Mouse (Mus musculus) limb, embryonic 10.5 days (tissue): ENCODE data around the gene Catsper1. TPM values are rescaled to one million over a fixed set of nuclear protein-coding genes. Genes with fewer than 3 reads are reported as not detected.
A peak's percentile ranks its signal among the peaks of the same experiment; 100 is the strongest.

Source experiments
- DNase-seq: peaks from one replicate; pipeline ENCODE4 v3.0.0-alpha.2; 2017; ENCODE audit warnings: low spot score
- H3K27ac ChIP-seq: fragments of 300-500 bp; sonication (generic); 2 replicates; pipeline ENCODE4 v1.5.1; 2016; ENCODE audit warnings: mild to moderate bottlenecking
- H3K27me3 ChIP-seq: fragments of 300-500 bp; sonication (generic); 2 replicates; pipeline ENCODE4 v1.6.1; 2016; ENCODE audit warnings: low read depth, mild to moderate bottlenecking; ENCODE audit not compliant: poor library complexity, severe bottlenecking
- H3K36me3 ChIP-seq: fragments of 300-500 bp; sonication (generic); 2 replicates; pipeline ENCODE4 v1.6.1; 2016; ENCODE audit warnings: mild to moderate bottlenecking, moderate library complexity
- H3K4me1 ChIP-seq: fragments of 300-500 bp; sonication (generic); 2 replicates; pipeline ENCODE4 v1.6.1; 2016
- H3K4me3 ChIP-seq: fragments of 300-500 bp; sonication (generic); 2 replicates; pipeline ENCODE4 v1.5.1; 2016; ENCODE audit warnings: mild to moderate bottlenecking, moderate library complexity
- H3K9me3 ChIP-seq: fragments of 300-500 bp; sonication (generic); replicated peaks from 2 replicates; pipeline ENCODE4 v1.6.1; 2016; ENCODE audit warnings: mild to moderate bottlenecking
- WGBS: fragments of 180-500 bp; shearing (Covaris S2); methylation state at CpG from one replicate; pipeline ENCODE4 v1.1.7; 2016; 5-methylcytosine and 5-hydroxymethylcytosine counted together
- polyA plus RNA-seq: library from polyadenylated mRNA; unstranded; fragments of >200 nt; fragmentation: Nextera tagmentation; extraction: Ambion mirVana; gene quantifications from 2 replicates; pipeline ENCODE4 v1.2.1, GENCODE M21; 2016

The Catsper1 gene
- polyA plus RNA-seq, result not detected in 2 replicates

DNA sequence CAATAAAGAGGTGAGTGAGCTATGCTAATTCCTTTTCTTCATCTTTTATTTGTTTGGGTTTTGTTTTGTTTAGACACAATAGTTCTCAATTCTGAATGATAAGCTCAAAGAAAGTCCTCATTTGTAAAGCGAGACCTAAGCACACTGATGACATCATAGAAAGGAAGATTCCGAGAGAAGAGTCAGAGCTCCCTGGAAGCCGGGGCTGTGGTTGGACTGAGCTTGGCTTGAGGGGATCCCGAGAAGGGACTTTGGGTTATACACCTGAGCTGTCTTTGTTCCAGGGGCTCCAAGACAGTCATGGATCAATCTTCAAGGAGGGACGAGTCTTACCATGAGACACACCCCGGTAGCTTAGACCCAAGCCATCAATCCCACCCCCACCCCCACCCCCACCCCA lies at the start of gene Catsper1:
Gene Catsper1 (plus strand): TSS at position 301 of the 400 bp plus-strand sequence.
- no peaks in the 10 kb centered on the region for H3K27me3 ChIP-seq
- WGBS, result 95% methylated on average over 6 of the region's 6 CpGs
- no peaks in the 10 kb centered on the region for H3K36me3 ChIP-seq
- no peak within 1 kb of the TSS for H3K4me3 ChIP-seq
- no peaks in the 10 kb centered on the region for H3K4me1 ChIP-seq
- H3K9me3 ChIP-seq, result no peaks in the 10 kb centered on the region
- no peak within 1 kb of the TSS for H3K27ac ChIP-seq
- DNase-seq, result no peak

DNA sequence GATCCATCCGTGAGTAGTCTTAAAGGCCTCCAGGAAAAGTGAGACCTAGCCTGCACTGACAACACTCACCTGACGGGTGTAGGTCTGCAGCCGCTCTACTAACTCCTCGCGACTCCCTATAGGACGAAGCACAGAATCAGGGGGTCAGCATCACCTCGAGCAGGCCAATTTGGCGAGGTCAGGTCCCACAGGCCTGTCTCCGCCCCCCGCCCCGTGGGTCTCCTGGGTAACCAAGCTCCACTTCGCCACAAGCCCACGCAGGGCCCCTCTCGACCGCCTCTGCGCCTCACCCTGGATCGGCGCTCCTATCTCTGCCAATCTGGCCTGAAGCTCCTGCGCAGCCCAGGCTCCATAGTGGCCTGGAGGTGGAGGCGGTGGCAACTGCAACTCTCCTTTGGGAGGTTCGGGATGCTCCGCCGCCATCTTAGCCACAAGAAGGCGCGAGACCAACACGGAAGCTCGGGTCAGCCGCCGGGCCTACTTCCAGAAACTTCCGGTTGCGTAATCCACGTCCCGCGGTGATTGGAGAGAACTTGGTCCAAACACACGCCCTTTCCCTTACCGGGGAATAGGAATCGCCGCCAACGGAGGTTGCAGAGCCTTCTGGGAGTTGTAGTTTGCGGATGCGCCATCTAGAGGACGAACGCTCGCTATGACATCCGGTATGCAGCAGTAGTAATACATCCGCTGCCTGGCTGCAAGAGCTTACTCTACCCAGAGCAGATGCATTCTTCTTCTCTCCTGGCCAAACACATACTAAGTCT lies 40.4 kb upstream of the Catsper1 start, which contains the start of gene Sf3b2:
Gene Sf3b2 (minus strand): TSS at position 484 of the 764 bp plus-strand sequence.
- peak; percentile 96 for DNase-seq
- H3K9me3 ChIP-seq, result no peaks in the 10 kb centered on the region
- peak within 1 kb of the TSS; percentile 95 for H3K27ac ChIP-seq
- peaks cover 12% of the 10 kb centered on the region; the same call in 1 of the 2 replicates for H3K27me3 ChIP-seq
- H3K4me1 ChIP-seq, result peaks cover 35% of the 10 kb centered on the region
- peak within 1 kb of the TSS; percentile 92 for H3K4me3 ChIP-seq
- WGBS, result under 1% methylated on average over 46 of the region's 46 CpGs
- H3K36me3 ChIP-seq, result peaks cover 40% of the 10 kb centered on the region

DNA sequence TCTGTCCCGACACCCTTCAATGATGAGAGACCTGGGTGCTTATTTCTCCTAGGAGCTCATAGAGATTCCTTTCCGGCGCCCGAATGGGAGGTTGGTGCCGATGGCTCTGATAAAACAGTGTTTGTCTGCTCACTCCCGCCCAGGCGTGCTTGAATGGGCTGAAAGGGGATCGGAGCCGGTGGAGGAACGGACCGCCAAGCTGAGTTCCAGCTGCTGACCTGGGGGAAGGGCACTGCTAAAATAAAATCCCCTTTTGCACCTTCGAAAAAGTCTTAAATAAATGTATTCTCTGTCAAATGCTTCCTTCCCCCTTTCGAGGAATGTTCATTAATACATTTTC lies 39.8 kb upstream of the Catsper1 start:
- peaks cover 12% of the 10 kb centered on the region; the same call in 1 of the 2 replicates for H3K27me3 ChIP-seq
- no peaks in the 10 kb centered on the region for H3K9me3 ChIP-seq
- H3K27ac ChIP-seq, result peak overlapping the region; percentile 95
- 7% methylated on average over 13 of the region's 13 CpGs for WGBS
- no peak for DNase-seq
- peak overlapping the region; percentile 92 for H3K4me3 ChIP-seq
- H3K4me1 ChIP-seq, result peaks cover 35% of the 10 kb centered on the region
- peaks cover 35% of the 10 kb centered on the region for H3K36me3 ChIP-seq

DNA sequence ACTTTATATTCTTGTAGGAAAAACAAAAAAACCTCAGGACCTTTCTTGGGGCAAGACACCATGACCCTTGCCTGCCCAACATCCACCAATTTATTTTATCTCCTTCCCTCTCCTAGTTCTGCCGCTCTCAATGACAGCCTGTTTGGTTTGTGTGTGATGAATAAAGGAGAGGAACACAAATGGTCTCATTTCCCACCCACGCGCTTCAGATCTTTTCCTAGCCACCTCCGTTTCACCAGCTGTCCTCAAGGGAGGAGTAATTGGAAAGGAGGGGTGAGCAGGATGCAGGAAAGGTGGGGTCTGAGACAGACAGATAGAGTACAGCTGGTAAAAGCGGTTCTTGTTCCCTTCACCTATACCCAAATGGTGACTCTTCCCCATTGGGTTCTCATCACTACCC lies 38.9 kb upstream of the Catsper1 start:
- H3K4me1 ChIP-seq, result peaks cover 35% of the 10 kb centered on the region
- 0 out of 2 replicates have a peak overlapping the region, but pooled peaks have one; percentile 92 for H3K4me3 ChIP-seq
- H3K36me3 ChIP-seq, result peaks cover 25% of the 10 kb centered on the region
- peaks cover 12% of the 10 kb centered on the region; the same call in 1 of the 2 replicates for H3K27me3 ChIP-seq
- no peaks in the 10 kb centered on the region for H3K9me3 ChIP-seq
- 49% methylated on average over 5 of the region's 5 CpGs for WGBS
- no peak overlapping the region for H3K27ac ChIP-seq
- no peak for DNase-seq

DNA sequence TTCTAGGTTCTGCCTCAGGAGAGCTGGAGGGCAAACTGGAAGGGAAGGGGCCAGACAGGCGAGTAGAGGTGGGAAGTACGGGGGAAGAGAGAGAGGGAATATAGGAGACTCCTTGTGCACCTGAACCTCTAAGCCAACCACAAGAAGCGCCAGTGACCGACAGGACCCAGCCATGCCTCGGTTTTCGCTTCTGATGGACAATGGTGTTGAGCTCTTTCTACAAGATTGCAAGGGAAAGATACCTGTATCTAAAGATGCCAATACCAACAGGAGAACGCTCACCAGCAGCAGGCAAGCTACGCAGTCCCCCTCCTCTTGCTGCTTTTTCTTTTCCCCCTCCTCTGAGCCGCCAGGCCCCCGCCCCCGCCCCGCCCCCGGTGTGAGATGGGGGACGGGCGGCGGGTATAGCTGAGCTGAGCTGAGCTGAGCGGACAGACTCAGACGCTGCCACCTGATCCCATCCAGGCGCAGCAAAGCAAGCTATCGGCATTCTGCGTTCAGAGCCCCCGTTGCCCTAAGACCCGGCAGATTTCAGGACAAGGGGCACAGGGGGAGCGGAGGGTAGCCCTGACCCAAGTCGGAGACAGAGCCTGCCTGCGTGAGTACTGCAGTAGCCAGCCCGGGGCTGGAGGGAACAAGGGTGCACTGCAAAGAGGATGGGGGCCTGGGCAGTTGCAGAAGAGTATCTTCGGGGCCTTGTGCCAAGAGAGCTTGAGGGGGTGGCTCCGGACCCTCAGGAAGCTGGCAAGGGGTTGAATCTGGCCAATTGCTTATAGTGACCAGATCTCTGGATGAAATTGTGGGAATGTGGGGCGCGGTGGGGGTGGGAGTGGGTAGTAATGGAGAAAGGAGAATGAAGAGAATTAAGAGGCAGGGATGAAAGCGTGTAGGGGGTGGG lies 37.4 kb upstream of the Catsper1 start, which contains the start of gene Gal3st3:
Gene Gal3st3 (plus strand): TSS at position 429 of the 898 bp plus-strand sequence.
- 8% methylated on average over 32 of the region's 32 CpGs for WGBS
- DNase-seq, result peak; percentile 77
- H3K27ac ChIP-seq, result peak within 1 kb of the TSS; percentile 85
- H3K27me3 ChIP-seq, result peaks cover 12% of the 10 kb centered on the region; the same call in 1 of the 2 replicates
- H3K9me3 ChIP-seq, result no peaks in the 10 kb centered on the region
- peaks cover 10% of the 10 kb centered on the region for H3K36me3 ChIP-seq
- H3K4me1 ChIP-seq, result peaks cover 35% of the 10 kb centered on the region
- peak within 1 kb of the TSS; percentile 64 for H3K4me3 ChIP-seq

DNA sequence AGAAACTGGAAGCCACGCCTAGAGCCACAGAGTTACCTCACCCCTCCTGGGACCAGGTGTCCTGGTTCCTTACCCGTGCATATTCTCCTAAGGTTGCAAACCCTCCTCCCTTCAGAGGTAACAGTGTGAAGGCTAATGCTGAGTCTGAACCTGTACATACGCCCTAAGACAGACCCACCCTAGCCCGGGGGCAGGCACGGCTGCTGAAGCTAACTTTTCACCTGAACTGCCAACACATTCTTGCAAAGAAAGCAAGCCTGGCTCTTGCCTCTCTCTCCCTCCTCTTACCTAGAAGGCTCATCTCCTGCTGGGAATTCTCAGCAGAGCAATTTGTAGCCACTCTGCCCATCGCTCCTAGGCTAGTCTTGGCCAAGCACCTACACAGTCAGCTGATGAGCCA lies 35.0 kb upstream of the Catsper1 start:
- Histone ChIP-seq H3K36me3 (0 out of 2 replicates have a peak, but pooled peaks cover 3% of the 10 kb centered on the region), H3K27ac (no peak overlapping the region), H3K4me1 (peaks cover 24% of the 10 kb centered on the region), H3K9me3 (no peaks in the 10 kb centered on the region), H3K4me3 (no peak overlapping the region), H3K27me3 (peaks cover 12% of the 10 kb centered on the region; the same call in 1 of the 2 replicates)
- no peak for DNase-seq
- WGBS, result 74% methylated on average over 6 of the region's 6 CpGs

DNA sequence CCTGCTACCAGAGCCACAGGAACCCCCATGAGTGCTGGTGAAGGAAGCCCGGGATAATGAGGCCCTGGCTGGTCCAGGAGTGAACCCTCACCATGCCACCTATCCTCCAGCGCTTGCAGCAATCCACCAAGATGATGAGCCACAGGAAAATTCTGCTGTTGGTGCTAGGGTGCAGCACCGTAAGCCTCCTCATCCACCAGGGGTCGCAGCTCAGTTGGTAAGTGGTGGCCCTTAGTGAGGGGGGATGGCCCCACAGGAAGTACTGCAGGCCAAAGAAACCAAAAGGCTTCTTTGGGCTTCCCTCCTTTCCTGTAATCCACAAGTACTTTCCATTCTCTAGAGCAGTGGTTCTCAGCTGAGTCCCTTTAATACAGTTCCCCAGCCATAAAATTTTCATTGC lies 33.1 kb upstream of the Catsper1 start:
- 24% methylated on average over 4 of the region's 4 CpGs for WGBS
- Histone ChIP-seq H3K36me3 (peaks cover 18% of the 10 kb centered on the region), H3K4me1 (peaks cover 20% of the 10 kb centered on the region), H3K9me3 (peaks cover 8% of the 10 kb centered on the region; the same call in 1 of the 2 replicates), H3K27ac (no peak overlapping the region), H3K4me3 (no peak overlapping the region), H3K27me3 (peaks cover 24% of the 10 kb centered on the region)
- peak; percentile 62 for DNase-seq

DNA sequence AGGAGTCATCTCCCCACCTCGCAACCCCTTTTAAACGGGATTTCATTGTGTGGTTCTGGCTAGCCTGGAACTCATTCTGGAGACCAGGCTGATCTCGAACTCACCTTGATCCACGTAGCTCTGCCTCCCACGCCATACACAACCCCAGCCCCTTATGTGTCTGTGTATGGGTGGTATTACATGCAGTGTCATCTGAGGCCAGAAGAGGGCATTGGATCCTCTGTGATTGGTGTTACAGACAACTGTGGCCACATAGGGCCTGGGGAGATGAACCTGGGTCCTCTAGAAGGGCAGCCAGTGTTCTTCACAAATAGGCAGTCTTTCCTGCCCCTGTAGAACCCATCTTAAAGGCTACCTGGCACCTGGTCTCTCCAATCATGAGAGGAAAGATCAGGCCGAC lies 29.3 kb upstream of the Catsper1 start:
- Histone ChIP-seq H3K27ac (no peak overlapping the region), H3K27me3 (peaks cover 24% of the 10 kb centered on the region), H3K4me1 (peaks cover 8% of the 10 kb centered on the region), H3K4me3 (no peak overlapping the region), H3K9me3 (peaks cover 8% of the 10 kb centered on the region; the same call in 1 of the 2 replicates), H3K36me3 (peaks cover 24% of the 10 kb centered on the region)
- WGBS, result 85% methylated on average over 6 of the region's 6 CpGs
- DNase-seq, result no peak

DNA sequence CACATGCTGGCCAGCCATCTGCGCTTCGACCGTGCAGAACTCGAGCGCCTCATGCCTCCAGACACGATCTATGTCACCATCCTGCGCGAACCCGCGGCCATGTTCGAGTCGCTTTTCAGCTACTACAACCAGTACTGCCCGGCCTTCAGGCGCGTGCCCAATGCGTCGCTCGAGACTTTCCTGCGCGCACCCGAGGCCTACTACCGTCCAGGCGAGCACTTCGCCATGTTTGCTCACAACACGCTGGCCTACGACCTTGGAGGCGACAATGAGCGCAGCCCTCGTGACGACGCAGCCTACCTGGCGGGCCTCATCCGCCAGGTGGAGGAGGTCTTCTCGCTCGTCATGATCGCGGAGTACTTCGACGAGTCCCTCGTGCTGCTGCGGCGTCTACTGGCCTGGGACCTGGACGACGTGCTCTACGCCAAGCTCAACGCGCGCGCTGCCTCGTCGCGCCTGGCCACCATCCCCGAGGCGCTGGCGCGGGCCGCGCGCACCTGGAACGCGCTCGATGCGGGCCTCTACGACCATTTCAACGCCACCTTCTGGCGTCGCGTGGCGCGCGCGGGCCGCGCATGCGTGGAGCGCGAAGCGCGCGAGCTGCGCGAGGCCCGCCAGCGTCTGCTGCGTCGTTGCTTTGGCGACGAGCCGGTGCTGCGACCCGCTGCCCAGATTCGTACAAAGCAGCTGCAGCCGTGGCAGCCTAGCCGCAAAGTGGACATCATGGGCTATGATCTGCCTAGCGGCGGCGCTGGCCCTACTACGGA lies 28.4 kb upstream of the Catsper1 start:
- H3K4me3 ChIP-seq, result peak overlapping the region; percentile 45
- H3K27ac ChIP-seq, result peak overlapping the region; percentile 39
- peaks cover 8% of the 10 kb centered on the region for H3K4me1 ChIP-seq
- peaks cover 8% of the 10 kb centered on the region; the same call in 1 of the 2 replicates for H3K9me3 ChIP-seq
- DNase-seq, result peak; percentile 53
- WGBS, result 35% methylated on average over 98 of the region's 98 CpGs
- H3K27me3 ChIP-seq, result peaks cover 24% of the 10 kb centered on the region
- peaks cover 24% of the 10 kb centered on the region for H3K36me3 ChIP-seq

DNA sequence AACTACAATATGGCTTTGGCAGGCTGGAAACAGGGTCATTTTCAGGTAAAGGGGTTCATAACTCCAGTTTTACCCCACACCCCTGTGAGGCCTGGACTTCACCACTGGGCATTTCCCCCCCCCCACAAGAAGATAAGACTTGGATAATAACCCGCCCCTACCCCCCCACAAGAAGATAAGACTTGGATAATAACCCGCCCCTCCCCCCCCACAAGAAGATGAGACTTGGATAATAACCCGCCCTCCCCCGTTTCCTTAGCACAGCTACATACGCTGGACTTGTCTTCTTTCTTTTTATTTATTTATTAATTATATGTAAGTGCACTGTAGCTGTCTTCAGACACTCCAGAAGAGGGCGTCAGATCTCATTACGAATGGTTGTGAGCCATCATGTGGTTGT lies 26.5 kb upstream of the Catsper1 start:
- 79% methylated on average over 7 of the region's 7 CpGs for WGBS
- DNase-seq, result no peak
- Histone ChIP-seq H3K4me1 (peaks cover 8% of the 10 kb centered on the region), H3K9me3 (peaks cover 8% of the 10 kb centered on the region; the same call in 1 of the 2 replicates), H3K36me3 (peaks cover 22% of the 10 kb centered on the region), H3K27ac (no peak overlapping the region), H3K4me3 (no peak overlapping the region), H3K27me3 (peaks cover 24% of the 10 kb centered on the region)

DNA sequence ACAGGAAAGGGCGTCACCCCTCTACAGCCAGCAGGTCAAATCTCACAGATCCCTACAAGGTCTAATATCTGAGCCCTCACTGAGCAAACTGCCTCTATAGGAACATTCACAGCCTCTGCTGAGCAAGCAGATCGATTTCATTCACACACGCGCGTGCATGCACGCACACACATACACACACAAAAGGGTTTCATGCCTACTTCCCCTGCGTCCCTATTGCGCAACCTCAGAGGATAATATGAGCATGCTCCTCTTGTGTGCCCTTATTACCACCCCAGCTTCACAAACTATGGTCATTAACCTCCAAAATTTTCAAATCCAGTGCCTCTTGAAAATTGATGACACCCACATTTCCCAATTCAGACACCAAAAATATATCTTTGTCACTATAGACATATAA lies 22.4 kb upstream of the Catsper1 start:
- Histone ChIP-seq H3K27ac (no peak overlapping the region), H3K4me1 (no peaks in the 10 kb centered on the region), H3K9me3 (no peaks in the 10 kb centered on the region), H3K27me3 (peaks cover 1% of the 10 kb centered on the region), H3K4me3 (no peak overlapping the region), H3K36me3 (no peaks in the 10 kb centered on the region)
- no peak for DNase-seq
- 94% methylated on average over 8 of the region's 8 CpGs for WGBS

DNA sequence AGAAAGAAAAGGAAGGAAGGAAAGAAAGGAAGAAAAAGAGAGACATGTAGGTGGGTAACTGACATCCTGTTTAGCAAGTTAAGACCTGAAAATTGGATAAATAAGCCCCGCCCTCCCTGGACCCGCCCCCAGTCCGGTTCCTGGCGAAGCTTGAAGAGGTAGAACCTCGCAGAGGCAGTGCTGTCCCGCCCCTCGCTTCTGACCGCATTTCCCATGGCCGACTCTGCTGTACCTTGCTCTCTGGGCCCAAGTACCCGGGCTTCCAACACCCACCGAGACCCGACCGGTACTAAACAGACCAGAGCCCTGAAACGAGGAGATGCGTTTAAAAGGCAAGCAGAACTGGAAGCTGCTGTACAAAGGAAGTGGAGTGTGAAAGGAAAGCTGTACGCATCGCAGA lies 11.7 kb upstream of the Catsper1 start:
- Histone ChIP-seq H3K4me3 (no peak overlapping the region), H3K36me3 (no peaks in the 10 kb centered on the region), H3K27ac (no peak overlapping the region), H3K4me1 (no peaks in the 10 kb centered on the region), H3K27me3 (no peaks in the 10 kb centered on the region), H3K9me3 (no peaks in the 10 kb centered on the region)
- 71% methylated on average over 17 of the region's 17 CpGs for WGBS
- no peak for DNase-seq
